Mouse (Mus musculus) adrenal gland, adult 8-10 months (tissue): ENCODE measurements around the gene Nfkbib. TPM values are rescaled to one million over a fixed set of nuclear protein-coding genes. Genes with fewer than 3 reads are reported as not detected.

Source experiments
- DNase-seq: peaks from one replicate; pipeline ENCODE4 v3.0.0; 2022
- total RNA-seq, 4 experiments: library from RNA; stranded (reverse); gene quantifications; 2 replicates each; pipeline ENCODE4 v1.2.4; 2022

Gene Nfkbib
- total RNA-seq, 4 experiments from 2014 or later: 32.0 to 52.2 (median 39.6) TPM

- DNase-seq: peak; percentile 99
Observed at GRCm38 (mm10) chr7:28766173-28766879, 986 bp downstream of the Nfkbib start, which contains the start of gene Sirt2. Gene Sirt2, plus strand, starts transcription at chr7:28766735.

GRCm38 (mm10) chr7:28765211-28765610 lies 2.1 kb downstream of the Nfkbib start:
- DNase-seq: no peak

GRCm38 (mm10) chr7:28761907-28762306 lies 5.4 kb downstream of the Nfkbib start:
- DNase-seq: peak; percentile 52

GRCm38 (mm10) chr7:28758623-28759022 lies 8.7 kb downstream of the Nfkbib start:
- no peak for DNase-seq

- DNase-seq: no peak
Observed at GRCm38 (mm10) chr7:28756079-28756478, 11.2 kb downstream of the Nfkbib start, which contains the start of gene Ccer2. Gene Ccer2, plus strand, starts transcription at chr7:28756174.

GRCm38 (mm10) chr7:28749935-28750334 lies 17.4 kb downstream of the Nfkbib start:
- DNase-seq: no peak

- peak; percentile 96 for DNase-seq
Observed at GRCm38 (mm10) chr7:28741709-28742438, 25.4 kb downstream of the Nfkbib start, which contains the start of the genes Mrps12 and Sars2. Gene Mrps12, minus strand, starts transcription at chr7:28741820. Gene Sars2, plus strand, starts transcription at chr7:28741992.

- DNase-seq: no peak
Observed at GRCm38 (mm10) chr7:28741368-28741708, 26.0 kb downstream of the Nfkbib start.

GRCm38 (mm10) chr7:28740949-28741348 lies 26.4 kb downstream of the Nfkbib start:
- DNase-seq: no peak

- DNase-seq: no peak
Observed at GRCm38 (mm10) chr7:28739829-28740228, 27.5 kb downstream of the Nfkbib start.

GRCm38 (mm10) chr7:28735701-28736100 lies 31.6 kb downstream of the Nfkbib start:
- DNase-seq: no peak

- no peak for DNase-seq
Observed at GRCm38 (mm10) chr7:28733211-28733610, 34.1 kb downstream of the Nfkbib start.

- peak; percentile 79 for DNase-seq
Observed at GRCm38 (mm10) chr7:28732341-28733142, 34.8 kb downstream of the Nfkbib start.

GRCm38 (mm10) chr7:28727649-28728340 lies 39.5 kb downstream of the Nfkbib start:
- no peak for DNase-seq

GRCm38 (mm10) chr7:28726600-28726999 lies 40.7 kb downstream of the Nfkbib start:
- peak; percentile 79 for DNase-seq

GRCm38 (mm10) chr7:28724613-28725012 lies 42.7 kb downstream of the Nfkbib start:
- DNase-seq: no peak

GRCm38 (mm10) chr7:28722079-28722478 lies 45.2 kb downstream of the Nfkbib start:
- DNase-seq: no peak

- DNase-seq: no peak
Observed at GRCm38 (mm10) chr7:28720753-28721537, 46.4 kb downstream of the Nfkbib start.

- no peak for DNase-seq
Observed at GRCm38 (mm10) chr7:28719650-28720049, 47.7 kb downstream of the Nfkbib start.

GRCm38 (mm10) chr7:28719159-28719558 lies 48.2 kb downstream of the Nfkbib start:
- DNase-seq: no peak

- DNase-seq: no peak
Observed at GRCm38 (mm10) chr7:28717726-28718125, 49.6 kb downstream of the Nfkbib start.
